Mouse (Mus musculus): ENCODE results near the gene Grn.
"Not testable (repeated sequence)": the region's sequence is repeated elsewhere in the genome, so short reads cannot be mapped to it uniquely, and the experiment has no call there.

Grn gene

GRCm38 (mm10) chr11:102400513-102401084 lies 29.5 kb upstream of the Grn start:
- no peak for DNase-seq (ENCODE audit: low spot score)

- no peak for DNase-seq (ENCODE audit: low spot score)
Measured at GRCm38 (mm10) chr11:102401898-102402500, 28.1 kb upstream of the Grn start.

- no peak for DNase-seq (ENCODE audit: low spot score)
Measured at GRCm38 (mm10) chr11:102403657-102404056, 26.5 kb upstream of the Grn start.

GRCm38 (mm10) chr11:102404161-102405010 lies 25.7 kb upstream of the Grn start:
- DNase-seq (ENCODE audit: low spot score): no peak

GRCm38 (mm10) chr11:102405544-102406285 lies 24.4 kb upstream of the Grn start:
- DNase-seq (ENCODE audit: low spot score): no peak

GRCm38 (mm10) chr11:102406401-102406800 lies 23.7 kb upstream of the Grn start:
- no peak for DNase-seq (ENCODE audit: low spot score)

GRCm38 (mm10) chr11:102406900-102407833 lies 22.9 kb upstream of the Grn start:
- DNase-seq (ENCODE audit: low spot score): peak; percentile 88

GRCm38 (mm10) chr11:102407834-102408215 lies 22.3 kb upstream of the Grn start, which contains the start of gene Slc25a39:
TSS of gene Slc25a39 (minus strand) at chr11:102407946.
- no peak for DNase-seq (ENCODE audit: low spot score)

- peak; percentile 100 for DNase-seq (ENCODE audit: low spot score)
Measured at GRCm38 (mm10) chr11:102408344-102408876, 21.7 kb upstream of the Grn start.

- DNase-seq (ENCODE audit: low spot score): no peak
Measured at GRCm38 (mm10) chr11:102408888-102409794, 21.0 kb upstream of the Grn start.

GRCm38 (mm10) chr11:102409795-102410330 lies 20.3 kb upstream of the Grn start:
- no peak for DNase-seq (ENCODE audit: low spot score)

- DNase-seq (ENCODE audit: low spot score): not testable (repeated sequence)
Measured at GRCm38 (mm10) chr11:102410345-102410744, 19.8 kb upstream of the Grn start.

- DNase-seq (ENCODE audit: low spot score): no peak
Measured at GRCm38 (mm10) chr11:102411061-102411460, 19.1 kb upstream of the Grn start.

- DNase-seq (ENCODE audit: low spot score): peak; percentile 95
Measured at GRCm38 (mm10) chr11:102411704-102412103, 18.4 kb upstream of the Grn start.

GRCm38 (mm10) chr11:102413059-102413458 lies 17.1 kb upstream of the Grn start:
- no peak for DNase-seq (ENCODE audit: low spot score)

GRCm38 (mm10) chr11:102415034-102415802 lies 14.9 kb upstream of the Grn start:
- no peak for DNase-seq (ENCODE audit: low spot score)

GRCm38 (mm10) chr11:102417160-102417559 lies 13.0 kb upstream of the Grn start:
- DNase-seq (ENCODE audit: low spot score): no peak

GRCm38 (mm10) chr11:102418887-102419286 lies 11.2 kb upstream of the Grn start:
- DNase-seq (ENCODE audit: low spot score): no peak

GRCm38 (mm10) chr11:102421559-102421958 lies 8.6 kb upstream of the Grn start:
- no peak for DNase-seq (ENCODE audit: low spot score)

Measured in embryo, embryonic 10 days (tissue).